Mouse (Mus musculus) urinary bladder, adult 2 months (tissue): ENCODE results near the gene Gabpb1. TPM values are rescaled to one million over a fixed set of nuclear protein-coding genes. Genes with fewer than 3 reads are reported as not detected.

ENCODE experiments used
- DNase-seq: peaks from one replicate; pipeline ENCODE4 v3.0.0; 2022; ENCODE audit warnings: low spot score
- polyA plus RNA-seq: library from polyadenylated mRNA; depleted of rRNA; stranded (reverse); fragments of >200 nt; gene quantifications from 2 replicates; pipeline ENCODE4 v1.2.3, GENCODE M21; 2012; rRNA removed

The Gabpb1 gene
- polyA plus RNA-seq, 1 experiment = 17.1 TPM

DNA sequence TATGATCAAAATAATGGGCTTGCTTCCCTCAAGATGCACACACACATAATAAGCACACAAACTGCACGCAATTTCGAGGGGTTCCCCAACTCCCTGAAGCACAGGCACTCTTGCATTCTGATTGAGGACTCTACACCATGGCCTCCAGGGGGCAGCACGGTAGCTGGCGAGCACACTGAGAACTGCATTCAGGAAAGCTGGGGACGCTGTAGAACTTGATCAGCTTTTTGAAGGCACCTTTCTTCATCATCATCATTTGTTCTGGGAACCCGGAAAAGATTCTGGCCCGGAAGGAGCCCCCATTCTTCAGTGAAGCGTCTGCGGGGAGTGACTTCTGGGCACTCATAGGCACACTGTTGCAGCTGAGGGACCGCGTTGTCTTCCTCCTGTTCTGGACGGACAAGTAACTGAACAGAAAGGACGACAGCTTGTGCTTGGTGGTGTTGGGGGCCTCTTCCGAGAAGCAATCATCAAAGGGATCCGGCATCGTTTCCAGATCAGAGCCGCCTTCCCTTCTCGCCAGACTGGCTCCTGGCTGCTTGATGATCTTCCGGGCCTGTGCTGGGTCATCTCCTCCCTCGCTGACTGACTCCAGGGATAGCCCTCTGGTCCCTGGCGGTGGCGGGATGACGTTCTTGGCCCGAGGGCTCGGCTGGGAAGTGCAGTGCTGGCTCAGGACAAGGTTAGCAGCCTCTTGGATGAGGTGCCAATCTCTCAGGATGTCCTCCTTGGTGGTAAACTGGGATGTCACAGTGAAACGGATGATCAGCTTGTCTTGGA, 82.1 kb downstream of the Gabpb1 start:
- DNase-seq = peak; percentile 62

DNA sequence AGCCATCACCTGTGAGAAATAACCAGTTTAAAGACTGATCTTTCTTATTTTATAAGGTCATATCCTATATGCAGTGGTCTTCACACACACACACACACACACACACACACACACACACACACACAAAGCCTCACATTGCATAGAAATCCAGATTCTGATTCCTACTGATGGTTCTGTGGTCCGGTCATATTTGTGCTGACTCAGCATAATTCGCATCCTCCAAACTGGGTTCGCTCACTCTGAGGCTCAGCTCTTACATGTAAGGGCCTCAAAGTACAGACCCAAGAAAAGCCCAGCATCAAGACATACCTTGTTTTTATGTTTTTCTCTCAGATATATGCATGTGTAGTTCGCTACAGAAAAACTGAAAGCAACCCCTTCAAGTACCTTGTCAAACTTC, 84.8 kb downstream of the Gabpb1 start:
- DNase-seq = no peak

GRCm38 (mm10) chr2:126587468-126587867, 88.7 kb downstream of the Gabpb1 start:
- DNase-seq = no peak

DNA sequence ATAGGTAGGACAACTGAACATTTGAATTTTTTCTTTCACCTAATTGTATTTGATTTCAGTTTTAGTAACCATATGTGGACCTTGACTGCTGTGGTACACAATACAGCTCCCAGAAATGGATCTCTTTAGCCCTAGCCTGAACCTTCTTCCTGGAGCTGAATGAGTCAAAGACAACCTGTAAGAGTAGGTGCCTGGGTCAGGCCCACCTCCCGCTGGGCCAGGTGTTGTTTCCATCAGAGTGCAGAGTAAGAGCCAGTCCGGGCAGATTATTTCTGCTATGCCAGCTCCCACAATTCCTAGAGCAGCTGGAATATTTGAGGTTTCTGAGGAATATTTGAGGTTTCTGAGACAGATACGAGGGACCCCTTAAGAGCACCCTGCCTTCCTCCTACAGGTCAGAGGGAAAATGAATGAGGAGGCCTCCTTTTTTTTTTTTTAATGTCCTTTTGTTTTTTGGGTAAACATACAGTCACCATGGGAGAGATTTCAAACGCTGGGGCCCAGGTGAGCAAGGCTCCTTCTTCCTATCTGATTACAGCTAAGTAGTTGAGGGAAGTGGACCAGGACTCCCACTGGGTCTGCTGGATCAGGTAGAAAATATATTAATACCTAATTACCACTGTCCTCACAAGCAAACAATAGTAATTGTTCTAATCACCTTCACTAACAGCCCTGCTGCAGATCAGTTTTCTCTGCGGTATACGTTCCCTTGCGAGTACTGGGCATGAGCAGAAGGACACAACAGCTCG, 91.3 kb downstream of the Gabpb1 start:
- DNase-seq = no peak

GRCm38 (mm10) chr2:126583960-126584359, 92.2 kb downstream of the Gabpb1 start:
- no peak for DNase-seq

- DNase-seq = no peak
Measured at GRCm38 (mm10) chr2:126579282-126579681, 96.9 kb downstream of the Gabpb1 start.

Other genes starting within 250 kb of the Gabpb1 start
- 0.78 and 0.99 TPM in 2 replicates for gene Atp8b4, start 175.7 kb downstream of the Gabpb1 start, polyA plus RNA-seq
- gene Slc27a2, start 123.9 kb downstream of the Gabpb1 start, polyA plus RNA-seq = 0.04 and 0.06 TPM in 2 replicates
- 0.58 and 0.71 TPM in 2 replicates for gene Hdc, start 57.0 kb downstream of the Gabpb1 start, polyA plus RNA-seq
- 38.9 and 40.3 TPM in 2 replicates for gene Usp8, start 31.0 kb upstream of the Gabpb1 start, polyA plus RNA-seq
- gene Usp50, start 107.1 kb upstream of the Gabpb1 start, polyA plus RNA-seq = 2.8 and 3.4 TPM in 2 replicates
- 33.9 and 42.2 TPM in 2 replicates for gene Trpm7, start 199.9 kb upstream of the Gabpb1 start, polyA plus RNA-seq